Mouse (Mus musculus) layer of hippocampus, adult 11-12 months (tissue): ENCODE measurements around the gene Scn4b.

Source experiments
- DNase-seq: peaks from one replicate; pipeline ENCODE4 v3.0.0; 2022; ENCODE audit warnings: low spot score

The Scn4b gene

GRCm38 (mm10) chr9:45138191-45139032, at the start of gene Scn4b:
Gene Scn4b, plus strand, starts transcription at chr9:45138395.
- DNase-seq: no peak

DNA sequence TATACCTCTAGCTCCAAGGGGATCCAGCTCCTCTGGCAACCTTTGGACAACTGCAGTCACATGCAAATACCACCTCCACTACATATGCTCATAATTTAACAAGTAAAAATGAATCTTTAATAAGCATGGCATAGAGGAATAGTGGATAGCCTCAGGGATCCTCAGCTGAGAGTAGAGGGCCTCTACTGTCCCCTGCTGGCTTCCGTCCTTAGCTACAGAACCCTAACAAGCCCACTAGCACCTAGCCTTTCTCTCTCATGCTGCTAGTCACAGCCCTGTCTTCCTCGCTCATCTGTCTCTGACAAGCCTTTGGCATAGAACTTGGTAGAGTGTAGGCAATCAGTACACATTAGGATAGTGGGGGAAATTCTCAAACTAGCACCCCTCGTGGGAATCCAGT, 47.4 kb upstream of the Scn4b start:
- no peak for DNase-seq

- no peak for DNase-seq
Measured at GRCm38 (mm10) chr9:45092641-45093040, 45.6 kb upstream of the Scn4b start.

DNA sequence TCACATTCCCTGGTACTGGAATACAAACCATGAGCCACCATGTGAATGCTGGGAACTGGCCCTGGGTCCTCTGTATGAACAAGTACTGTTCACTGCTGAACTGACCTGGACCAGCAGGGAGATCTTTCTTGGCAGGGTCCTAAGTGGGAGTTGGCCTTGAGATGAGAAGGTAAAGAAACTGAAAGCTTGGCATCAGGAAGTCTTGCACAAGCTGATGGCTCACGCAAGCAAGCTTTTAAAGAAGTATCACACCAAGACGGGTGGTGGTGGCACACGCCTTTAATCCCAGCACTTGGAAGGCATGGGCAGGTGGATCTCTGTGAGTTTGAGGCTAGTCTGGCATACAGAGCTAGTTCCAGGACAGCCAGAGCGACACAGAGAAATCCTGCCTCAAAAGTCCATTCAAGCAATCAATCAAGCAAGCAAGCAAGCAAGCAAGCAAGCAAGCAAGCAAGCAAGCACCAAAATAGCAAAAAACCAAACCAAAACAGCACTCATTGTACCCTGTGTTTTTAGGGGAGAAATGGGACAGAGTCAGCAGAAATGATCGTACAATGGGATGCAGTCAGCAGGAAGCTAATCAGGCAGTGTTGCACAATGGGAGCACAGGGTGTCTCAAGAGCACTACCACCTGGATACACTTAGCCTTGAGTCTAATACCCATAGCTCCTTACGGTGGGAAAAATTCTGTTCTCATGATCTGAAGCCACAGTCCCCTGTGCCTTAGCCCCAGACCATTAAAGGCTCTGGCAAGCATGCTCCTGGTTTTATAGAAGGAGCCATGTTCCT, 42.9 kb upstream of the Scn4b start:
- no peak for DNase-seq

DNA sequence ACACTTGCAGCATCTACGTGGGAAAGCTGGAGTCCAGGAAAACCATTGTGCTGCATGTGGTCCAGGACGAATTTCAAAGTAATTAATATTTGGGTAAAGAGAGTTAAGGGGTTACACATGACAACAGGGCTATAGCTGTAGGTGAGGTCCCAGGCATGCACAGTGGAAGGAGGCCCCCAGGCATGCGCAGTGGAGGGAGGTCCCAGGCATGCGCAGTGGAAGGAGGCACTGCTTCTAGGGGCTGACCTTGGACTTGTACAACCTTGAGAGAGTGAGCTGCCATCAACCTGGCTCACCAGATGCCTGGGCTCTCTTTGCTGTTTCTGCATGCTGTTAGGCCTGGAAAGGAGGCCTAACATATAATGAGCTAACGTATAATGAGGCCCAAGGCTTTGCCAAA, 40.3 kb upstream of the Scn4b start:
- DNase-seq: no peak

DNA sequence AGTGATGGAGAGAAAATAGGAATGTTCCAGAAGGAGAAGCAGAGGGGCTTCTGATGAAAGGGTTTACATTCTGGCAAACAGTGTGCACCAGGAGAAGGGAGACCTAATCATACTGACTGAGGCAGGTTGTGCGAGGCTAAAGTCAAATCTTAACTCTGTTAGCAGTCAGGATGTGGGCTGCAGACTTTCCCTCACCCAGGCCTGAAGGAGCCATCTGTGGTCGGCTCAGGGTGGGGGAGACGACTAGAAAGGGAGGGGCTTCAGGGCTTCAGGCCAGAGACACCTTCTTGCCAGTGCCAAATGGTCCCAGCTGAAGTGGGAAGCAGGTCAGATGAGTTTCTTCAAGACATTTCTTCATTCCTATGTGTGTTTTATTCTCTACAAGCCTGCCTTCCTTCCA, 39.8 kb upstream of the Scn4b start:
- DNase-seq: no peak

- DNase-seq: no peak
Measured at GRCm38 (mm10) chr9:45102528-45102927, 35.7 kb upstream of the Scn4b start.

GRCm38 (mm10) chr9:45103211-45103979, 34.8 kb upstream of the Scn4b start:
- no peak for DNase-seq

GRCm38 (mm10) chr9:45105596-45106374, 32.4 kb upstream of the Scn4b start:
- no peak for DNase-seq

DNA sequence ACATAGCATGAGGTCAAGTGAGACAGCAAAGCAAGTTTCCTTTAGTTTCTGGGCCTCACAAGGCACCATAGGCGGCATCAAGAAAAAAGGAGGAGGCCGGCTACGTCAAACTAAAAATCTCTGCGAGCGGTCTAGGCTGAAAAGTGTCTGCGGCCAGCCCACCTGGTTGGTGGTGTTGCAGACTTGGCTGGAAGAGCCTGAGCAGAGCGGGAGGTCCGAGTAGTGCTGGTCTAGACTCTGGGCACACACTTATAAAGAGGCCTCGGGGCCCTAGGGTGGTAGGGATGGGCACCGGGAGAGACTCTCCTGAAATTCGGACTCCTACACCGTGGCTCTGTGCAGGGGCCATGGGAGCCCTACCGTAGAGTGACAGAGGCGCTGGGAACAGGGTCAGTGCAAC, 22.5 kb upstream of the Scn4b start:
- DNase-seq: peak; percentile 72

- no peak for DNase-seq
Measured at GRCm38 (mm10) chr9:45116819-45117218, 21.4 kb upstream of the Scn4b start.

- no peak for DNase-seq
Measured at GRCm38 (mm10) chr9:45117741-45118431, 20.3 kb upstream of the Scn4b start, which contains the start of gene Scn2b. Gene Scn2b, plus strand, starts transcription at chr9:45117782.

- no peak for DNase-seq
Measured at GRCm38 (mm10) chr9:45118552-45118951, 19.6 kb upstream of the Scn4b start.

- DNase-seq: no peak
Measured at GRCm38 (mm10) chr9:45119316-45119953, 18.8 kb upstream of the Scn4b start.

DNA sequence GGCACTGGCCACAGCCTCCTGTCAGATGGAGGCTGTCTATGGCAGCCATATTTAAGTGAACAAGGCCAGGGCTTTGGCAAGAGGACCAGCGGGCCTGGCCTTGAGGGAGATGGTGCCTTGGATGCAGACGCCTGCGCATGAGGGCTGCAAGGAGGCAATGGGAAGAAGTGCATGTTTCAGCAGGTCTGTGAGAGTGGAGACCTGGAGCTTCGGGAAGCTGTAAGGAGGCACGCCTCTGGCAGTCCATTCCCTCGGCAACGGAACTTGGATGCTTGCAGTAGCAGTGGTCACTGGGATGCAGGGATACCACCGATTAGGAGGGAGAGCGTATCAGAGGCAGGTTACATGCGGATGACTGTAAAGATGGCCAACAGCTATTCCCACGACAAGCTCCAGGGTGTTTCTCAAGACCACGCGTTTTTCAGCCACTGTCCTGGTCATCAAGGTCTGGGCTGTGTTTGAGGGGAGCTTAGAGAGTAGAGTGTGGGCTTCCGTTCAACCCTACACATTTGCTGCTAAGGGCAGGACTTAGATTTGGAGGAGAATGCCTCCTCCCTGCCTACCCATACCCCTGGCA, 18.2 kb upstream of the Scn4b start:
- no peak for DNase-seq

DNA sequence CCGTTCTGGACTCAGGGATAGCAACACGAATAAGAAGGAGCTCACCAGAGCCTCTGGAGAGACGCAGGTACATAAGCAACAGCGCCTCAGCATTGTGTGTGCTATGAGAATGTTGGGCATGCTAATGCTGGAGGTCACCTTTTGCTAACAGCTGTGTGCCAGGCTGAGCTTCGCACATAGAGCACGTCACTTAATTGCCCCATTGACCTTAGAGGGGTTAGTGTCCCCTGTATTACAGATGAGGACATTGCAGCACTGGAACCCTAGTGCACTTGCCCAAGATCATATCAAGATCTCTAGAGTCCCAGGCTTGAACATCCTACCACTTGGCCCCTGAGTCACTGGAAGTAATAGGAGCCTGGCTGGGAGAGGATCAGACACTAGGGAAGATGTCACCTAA, 17.6 kb upstream of the Scn4b start:
- no peak for DNase-seq

DNA sequence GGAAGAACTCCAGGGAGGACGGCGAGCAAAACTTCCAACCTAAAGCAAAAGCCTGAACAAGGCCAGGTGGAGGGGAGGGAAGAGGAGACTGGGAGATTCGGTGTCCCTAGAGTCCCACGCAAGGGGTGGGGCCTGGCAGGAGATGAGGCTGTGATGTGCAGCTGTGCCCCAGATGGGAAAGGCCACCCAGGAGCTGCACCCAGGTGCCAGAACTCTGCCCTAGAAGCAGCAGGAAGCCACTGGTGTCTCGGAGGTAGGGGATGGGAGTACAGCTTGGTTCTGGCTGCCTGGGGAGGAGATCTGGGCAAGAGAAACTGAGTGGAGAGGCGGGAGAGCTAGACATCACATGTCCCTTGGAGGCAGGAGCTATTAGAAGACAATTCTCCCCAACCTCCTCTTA, 17.2 kb upstream of the Scn4b start:
- no peak for DNase-seq

GRCm38 (mm10) chr9:45121769-45122168, 16.4 kb upstream of the Scn4b start:
- DNase-seq: peak; percentile 84

DNA sequence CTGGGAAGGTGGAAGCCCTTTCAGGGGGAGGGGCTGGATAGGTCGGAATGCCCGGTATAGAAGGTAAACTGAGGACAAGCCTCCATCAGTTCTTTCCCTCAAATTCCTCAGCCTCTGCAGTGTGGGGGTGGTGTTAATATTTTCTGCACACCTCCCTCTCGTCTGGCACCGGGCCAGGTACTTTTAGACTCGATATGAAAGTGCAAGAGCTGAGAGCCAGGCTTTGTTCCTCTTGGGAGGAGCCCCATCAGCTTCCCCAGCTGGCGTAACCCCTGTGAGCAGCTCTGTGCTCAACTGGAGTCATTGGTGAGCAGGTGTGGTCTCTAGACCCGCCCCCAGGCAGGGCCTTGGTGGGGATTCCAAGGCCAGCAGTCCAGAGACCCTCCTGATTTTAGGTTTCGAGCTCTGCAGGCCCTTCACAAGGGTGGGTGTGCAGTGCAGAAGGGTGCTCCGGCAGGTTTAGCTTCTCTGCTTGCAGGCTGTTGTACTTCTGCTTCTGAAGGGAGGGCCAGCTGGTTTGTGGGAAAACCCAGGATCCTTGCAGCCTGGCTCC, 15.9 kb upstream of the Scn4b start:
- DNase-seq: peak; percentile 84

DNA sequence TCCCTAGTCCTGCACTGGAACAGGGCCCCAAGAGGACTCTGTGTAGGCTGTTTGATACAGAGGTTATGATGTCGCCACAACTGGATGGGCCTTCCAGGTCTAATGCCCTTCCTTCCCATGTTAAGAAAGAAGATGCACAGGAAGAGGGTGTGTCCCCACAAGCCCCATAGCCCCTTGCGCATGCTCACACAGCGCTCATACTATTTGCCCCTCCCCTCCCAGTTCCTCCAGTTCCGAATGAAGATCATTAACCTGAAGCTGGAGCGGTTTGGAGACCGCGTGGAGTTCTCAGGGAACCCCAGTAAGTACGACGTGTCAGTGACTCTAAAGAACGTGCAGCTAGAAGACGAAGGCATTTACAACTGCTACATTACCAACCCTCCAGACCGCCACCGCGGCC, 13.0 kb upstream of the Scn4b start:
- DNase-seq: no peak
